Mouse (Mus musculus): ENCODE measurements at regions not wholly inside any gene's neighbourhood (a gene's known extent, or its start where the extent isn't known, plus 50 kb on each side); places are given as distances from the start of the nearest gene placed in this dataset.

DNA sequence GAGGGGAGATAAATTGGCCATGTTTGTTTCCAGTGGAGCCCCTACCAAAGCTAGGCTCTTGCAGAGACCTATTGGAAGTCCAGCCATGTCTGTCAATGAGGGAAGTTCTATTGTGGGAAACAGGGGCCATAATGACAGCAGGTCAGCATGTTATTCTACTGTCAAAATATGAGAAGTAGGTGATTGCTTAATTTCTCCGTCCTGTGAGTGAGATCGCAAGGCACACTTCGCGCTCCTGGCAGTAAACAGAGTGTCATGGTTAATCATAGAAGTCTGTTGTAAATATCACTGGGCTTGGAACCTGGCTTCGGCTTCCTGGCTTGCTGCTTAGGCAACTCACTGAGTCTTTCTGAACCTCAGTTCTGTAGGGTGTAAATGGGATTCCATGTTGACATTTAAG lies 72.5 kb upstream of the Ccdc122 start:
- Histone ChIP-seq H3K9ac (replicated peaks) (no peak overlapping the region), H3K27ac (replicated peaks) (no peak overlapping the region), H3K36me3 (no peaks in the 10 kb centered on the region), H3K4me2 (replicated peaks) (no peak overlapping the region), H3K9me3 (no peaks in the 10 kb centered on the region), H3K4me1 (no peaks in the 10 kb centered on the region), H3K4me3 (no peak overlapping the region), H3K27me3 (no peaks in the 10 kb centered on the region)
- no peak for ATAC-seq (replicated peaks)
- 89% methylated on average over 5 of the region's 5 CpGs for WGBS

- H3K4me3 ChIP-seq, result no peak overlapping the region
- no peak overlapping the region for H3K9ac ChIP-seq (replicated peaks)
- ATAC-seq (replicated peaks), result no peak
- H3K36me3 ChIP-seq, result no peaks in the 10 kb centered on the region
- WGBS, result 69% methylated on average over 10 of the region's 10 CpGs
- no peaks in the 10 kb centered on the region for H3K4me1 ChIP-seq
- H3K27ac ChIP-seq (replicated peaks), result no peak overlapping the region
- no peaks in the 10 kb centered on the region for H3K27me3 ChIP-seq
- no peaks in the 10 kb centered on the region for H3K9me3 ChIP-seq
- H3K4me2 ChIP-seq (replicated peaks), result no peak overlapping the region
Observed at GRCm38 (mm10) chr14:76958875-76959274, 77.7 kb upstream of the Ccdc122 start.

DNA sequence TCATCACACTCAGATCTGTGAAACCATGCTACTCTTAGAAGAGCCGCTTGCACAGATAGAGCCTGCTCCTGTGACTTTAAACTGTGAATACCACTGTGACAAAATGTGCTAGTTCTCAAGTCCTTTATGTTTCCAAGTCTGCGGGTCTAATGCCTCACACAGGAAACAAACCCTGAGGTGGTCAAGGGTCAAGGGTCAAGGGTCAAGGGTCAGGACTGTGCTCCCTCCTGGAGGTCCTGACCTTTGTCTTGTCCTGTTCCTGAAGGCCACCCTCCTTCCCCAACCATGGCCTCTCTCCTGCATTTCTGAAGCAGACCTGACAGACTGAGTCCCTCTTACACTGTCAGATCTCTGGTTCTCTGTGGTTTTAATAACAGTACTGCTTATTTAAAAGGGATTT lies 79.4 kb upstream of the Ccdc122 start:
- WGBS, result 59% methylated on average over 2 of the region's 2 CpGs
- H3K4me3 ChIP-seq, result no peak overlapping the region
- H3K9me3 ChIP-seq, result no peaks in the 10 kb centered on the region
- H3K4me1 ChIP-seq, result no peaks in the 10 kb centered on the region
- no peak overlapping the region for H3K9ac ChIP-seq (replicated peaks)
- ATAC-seq (replicated peaks), result no peak
- H3K4me2 ChIP-seq (replicated peaks), result no peak overlapping the region
- H3K27ac ChIP-seq (replicated peaks), result no peak overlapping the region
- H3K36me3 ChIP-seq, result no peaks in the 10 kb centered on the region
- no peaks in the 10 kb centered on the region for H3K27me3 ChIP-seq

GRCm38 (mm10) chr14:76953171-76953570 lies 83.4 kb upstream of the Ccdc122 start:
- Histone ChIP-seq H3K4me1 (peaks cover 7% of the 10 kb centered on the region), H3K4me3 (no peak overlapping the region), H3K36me3 (no peaks in the 10 kb centered on the region), H3K9ac (replicated peaks) (no peak overlapping the region), H3K9me3 (no peaks in the 10 kb centered on the region), H3K27ac (replicated peaks) (no peak overlapping the region), H3K4me2 (replicated peaks) (no peak overlapping the region), H3K27me3 (no peaks in the 10 kb centered on the region)
- 88% methylated on average over 2 of the region's 2 CpGs for WGBS
- no peak for ATAC-seq (replicated peaks)

DNA sequence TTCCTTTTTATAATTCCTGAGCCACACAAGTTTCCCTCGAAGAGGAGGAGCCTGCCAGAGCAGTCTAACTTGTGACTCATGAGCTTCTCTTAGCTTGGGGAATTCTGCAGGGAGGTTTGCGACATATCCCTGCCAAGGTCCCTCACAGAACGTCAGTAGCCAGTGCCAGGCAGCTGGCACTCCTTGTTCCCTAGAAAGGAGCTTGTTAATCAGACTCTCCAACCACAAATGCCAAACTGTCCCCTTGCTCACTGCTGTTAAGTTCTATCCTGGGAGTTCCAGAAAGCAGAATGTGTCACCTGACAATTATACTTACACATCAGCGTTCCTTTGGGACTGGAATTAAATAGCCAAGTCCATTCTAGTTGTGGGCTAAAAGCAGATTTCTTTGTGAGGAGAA lies 85.1 kb upstream of the Ccdc122 start:
- H3K4me3 ChIP-seq, result no peak overlapping the region
- no peak overlapping the region for H3K27ac ChIP-seq (replicated peaks)
- H3K4me2 ChIP-seq (replicated peaks), result no peak overlapping the region
- peaks cover 7% of the 10 kb centered on the region for H3K4me1 ChIP-seq
- no peaks in the 10 kb centered on the region for H3K36me3 ChIP-seq
- H3K9ac ChIP-seq (replicated peaks), result no peak overlapping the region
- H3K9me3 ChIP-seq, result no peaks in the 10 kb centered on the region
- H3K27me3 ChIP-seq, result no peaks in the 10 kb centered on the region
- ATAC-seq (replicated peaks), result no peak
- WGBS, result 60% methylated on average over 4 of the region's 4 CpGs

GRCm38 (mm10) chr14:76949388-76949787 lies 87.2 kb upstream of the Ccdc122 start:
- Histone ChIP-seq H3K4me2 (replicated peaks) (no peak overlapping the region), H3K4me3 (no peak overlapping the region), H3K4me1 (peaks cover 7% of the 10 kb centered on the region), H3K27me3 (no peaks in the 10 kb centered on the region), H3K9ac (replicated peaks) (no peak overlapping the region), H3K9me3 (no peaks in the 10 kb centered on the region), H3K27ac (replicated peaks) (no peak overlapping the region), H3K36me3 (no peaks in the 10 kb centered on the region)
- WGBS, result 86% methylated on average over 3 of the region's 3 CpGs
- ATAC-seq (replicated peaks), result no peak

DNA sequence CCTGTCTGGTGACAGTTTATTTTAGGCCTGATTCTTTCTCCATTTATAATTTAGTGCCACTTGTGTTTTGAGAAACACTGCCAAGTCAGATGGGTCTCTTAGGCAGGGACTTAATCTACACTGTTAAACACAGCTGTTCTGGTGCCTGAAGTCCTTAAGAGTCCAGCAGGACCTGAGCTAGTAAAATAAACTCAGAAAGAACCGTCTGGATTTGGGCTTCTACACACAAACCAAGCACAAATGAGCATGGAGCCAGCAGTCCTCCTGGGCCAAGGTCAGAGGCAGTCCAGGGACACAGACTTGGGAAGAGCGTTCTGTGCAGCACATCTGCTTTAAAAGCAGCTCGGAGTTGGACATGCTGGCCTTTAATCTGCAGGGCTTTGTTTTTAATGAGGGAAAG lies 87.6 kb upstream of the Ccdc122 start:
- Histone ChIP-seq H3K27me3 (no peaks in the 10 kb centered on the region), H3K9me3 (no peaks in the 10 kb centered on the region), H3K36me3 (no peaks in the 10 kb centered on the region), H3K27ac (replicated peaks) (0 out of 2 replicates have a peak overlapping the region, but pooled peaks have one; percentile 19), H3K4me3 (no peak overlapping the region), H3K9ac (replicated peaks) (no peak overlapping the region), H3K4me2 (replicated peaks) (no peak overlapping the region), H3K4me1 (peaks cover 7% of the 10 kb centered on the region)
- no peak for ATAC-seq (replicated peaks)
- 48% methylated on average over 3 of the region's 3 CpGs for WGBS

DNA sequence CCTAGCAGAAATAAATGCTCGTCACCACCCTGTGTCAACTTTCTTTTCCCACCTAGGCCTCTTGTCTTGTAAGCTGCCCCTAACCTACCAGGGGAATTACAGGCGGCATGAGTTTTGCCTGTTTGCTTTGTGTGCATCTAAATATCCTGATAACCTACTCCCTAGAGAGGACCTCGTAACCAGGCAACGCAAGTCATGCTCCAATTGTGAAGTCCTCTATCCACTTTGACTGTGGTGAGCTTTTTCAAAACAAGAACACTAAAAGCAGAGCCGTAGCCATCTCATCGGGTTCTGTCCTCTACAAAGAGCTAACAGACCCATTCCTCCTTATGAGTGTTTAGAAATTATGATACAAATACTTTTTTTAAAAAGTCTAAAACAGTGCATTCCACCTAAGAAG lies 88.1 kb upstream of the Ccdc122 start:
- no peak for ATAC-seq (replicated peaks)
- no peaks in the 10 kb centered on the region for H3K9me3 ChIP-seq
- no peak overlapping the region for H3K27ac ChIP-seq (replicated peaks)
- H3K9ac ChIP-seq (replicated peaks), result no peak overlapping the region
- H3K4me2 ChIP-seq (replicated peaks), result no peak overlapping the region
- H3K4me3 ChIP-seq, result no peak overlapping the region
- WGBS, result 80% methylated on average over 6 of the region's 6 CpGs
- H3K4me1 ChIP-seq, result peaks cover 7% of the 10 kb centered on the region
- H3K27me3 ChIP-seq, result no peaks in the 10 kb centered on the region
- H3K36me3 ChIP-seq, result no peaks in the 10 kb centered on the region

- peaks cover 7% of the 10 kb centered on the region for H3K4me1 ChIP-seq
- no peak overlapping the region for H3K4me3 ChIP-seq
- no peaks in the 10 kb centered on the region for H3K9me3 ChIP-seq
- no peak overlapping the region for H3K27ac ChIP-seq (replicated peaks)
- no peak overlapping the region for H3K9ac ChIP-seq (replicated peaks)
- 64% methylated on average over 3 of the region's 3 CpGs for WGBS
- H3K4me2 ChIP-seq (replicated peaks), result no peak overlapping the region
- H3K36me3 ChIP-seq, result no peaks in the 10 kb centered on the region
- no peaks in the 10 kb centered on the region for H3K27me3 ChIP-seq
- no peak for ATAC-seq (replicated peaks)
Observed at GRCm38 (mm10) chr14:76947148-76947547, 89.4 kb upstream of the Ccdc122 start.

- Histone ChIP-seq H3K9ac (replicated peaks) (no peak overlapping the region), H3K36me3 (no peaks in the 10 kb centered on the region), H3K27ac (replicated peaks) (no peak overlapping the region), H3K4me3 (no peak overlapping the region), H3K9me3 (no peaks in the 10 kb centered on the region), H3K4me2 (replicated peaks) (no peak overlapping the region), H3K27me3 (no peaks in the 10 kb centered on the region), H3K4me1 (peaks cover 7% of the 10 kb centered on the region)
- ATAC-seq (replicated peaks), result no peak
- 71% methylated on average over 6 of the region's 6 CpGs for WGBS
Observed at GRCm38 (mm10) chr14:76945626-76946025, 90.9 kb upstream of the Ccdc122 start.

- Histone ChIP-seq H3K4me3 (no peak overlapping the region), H3K9ac (replicated peaks) (no peak overlapping the region), H3K4me2 (replicated peaks) (no peak overlapping the region), H3K4me1 (no peaks in the 10 kb centered on the region), H3K36me3 (no peaks in the 10 kb centered on the region), H3K27ac (replicated peaks) (no peak overlapping the region), H3K9me3 (no peaks in the 10 kb centered on the region), H3K27me3 (no peaks in the 10 kb centered on the region)
- 61% methylated on average over 10 of the region's 10 CpGs for WGBS
- ATAC-seq (replicated peaks), result no peak
Observed at GRCm38 (mm10) chr14:76941474-76942212, 94.9 kb upstream of the Ccdc122 start.

GRCm38 (mm10) chr14:76940507-76940906 lies 96.1 kb upstream of the Ccdc122 start:
- H3K9me3 ChIP-seq, result no peaks in the 10 kb centered on the region
- no peak overlapping the region for H3K4me2 ChIP-seq (replicated peaks)
- ATAC-seq (replicated peaks), result no peak
- no peaks in the 10 kb centered on the region for H3K27me3 ChIP-seq
- 92% methylated on average over 4 of the region's 4 CpGs for WGBS
- no peak overlapping the region for H3K9ac ChIP-seq (replicated peaks)
- no peaks in the 10 kb centered on the region for H3K4me1 ChIP-seq
- H3K4me3 ChIP-seq, result no peak overlapping the region
- H3K27ac ChIP-seq (replicated peaks), result no peak overlapping the region
- H3K36me3 ChIP-seq, result no peaks in the 10 kb centered on the region

GRCm38 (mm10) chr14:76936671-76937070 lies 99.9 kb upstream of the Ccdc122 start:
- H3K36me3 ChIP-seq, result no peaks in the 10 kb centered on the region
- ATAC-seq (replicated peaks), result no peak
- no peak overlapping the region for H3K9ac ChIP-seq (replicated peaks)
- H3K4me1 ChIP-seq, result no peaks in the 10 kb centered on the region
- H3K27me3 ChIP-seq, result no peaks in the 10 kb centered on the region
- no peak overlapping the region for H3K27ac ChIP-seq (replicated peaks)
- no peak overlapping the region for H3K4me3 ChIP-seq
- 83% methylated on average over 1 of the region's 1 CpGs for WGBS
- H3K4me2 ChIP-seq (replicated peaks), result no peak overlapping the region
- H3K9me3 ChIP-seq, result no peaks in the 10 kb centered on the region
